Mouse (Mus musculus) kidney, adult 2 months (tissue): ENCODE measurements around the gene Tlr8.

Experiments
- CTCF ChIP-seq: fragments of 200-500 bp; conservative IDR thresholded peaks from 2 replicates; pipeline ENCODE4 v1.5.1; 2011; ENCODE audit warnings: low read depth, mild to moderate bottlenecking, control low read depth, low read length, moderate library complexity, mixed read lengths; ENCODE audit not compliant: insufficient read depth, insufficient read length
- POLR2A ChIP-seq: fragments of 200-500 bp; IDR thresholded peaks from one replicate; pipeline ENCODE4 v1.6.1; 2011; ENCODE audit warnings: low read depth, low read length, control low read depth

- TF ChIP-seq POLR2A (no peak), CTCF (no peak)
Measured at GRCm38 (mm10) chrX:167227756-167228155, 36.4 kb downstream of the Tlr8 start.
